Mouse (Mus musculus): Measurements from ENCODE around the gene Slc30a4. TPM values are rescaled to one million over a fixed set of nuclear protein-coding genes. Genes with fewer than 3 reads are reported as not detected.

Slc30a4 gene
- polyA plus RNA-seq, 1 experiment from 2014 or later = 6.9 TPM

- no peak for ATAC-seq (replicated peaks; ENCODE audit: low FRiP score)
- peaks cover 14% of the 10 kb centered on the region for H3K36me3 ChIP-seq
- peak overlapping the region; percentile 46 for H3K4me3 ChIP-seq (replicated peaks)
- peak overlapping the region; percentile 38; the same call in 1 of the 2 replicates for H3K9ac ChIP-seq
- peaks cover 26% of the 10 kb centered on the region for H3K27me3 ChIP-seq
- H3K27ac ChIP-seq = no peak overlapping the region
- WGBS = 37% methylated on average over 12 of the region's 12 CpGs
- peak overlapping the region; percentile 84 for H3K4me2 ChIP-seq
- peaks cover 5% of the 10 kb centered on the region for H3K4me1 ChIP-seq
- H3K9me3 ChIP-seq (replicated peaks) = no peaks in the 10 kb centered on the region
These were observed 64.4 kb downstream of the Slc30a4 start for GRCm38 (mm10) chr2:122638029-122638428.

DNA sequence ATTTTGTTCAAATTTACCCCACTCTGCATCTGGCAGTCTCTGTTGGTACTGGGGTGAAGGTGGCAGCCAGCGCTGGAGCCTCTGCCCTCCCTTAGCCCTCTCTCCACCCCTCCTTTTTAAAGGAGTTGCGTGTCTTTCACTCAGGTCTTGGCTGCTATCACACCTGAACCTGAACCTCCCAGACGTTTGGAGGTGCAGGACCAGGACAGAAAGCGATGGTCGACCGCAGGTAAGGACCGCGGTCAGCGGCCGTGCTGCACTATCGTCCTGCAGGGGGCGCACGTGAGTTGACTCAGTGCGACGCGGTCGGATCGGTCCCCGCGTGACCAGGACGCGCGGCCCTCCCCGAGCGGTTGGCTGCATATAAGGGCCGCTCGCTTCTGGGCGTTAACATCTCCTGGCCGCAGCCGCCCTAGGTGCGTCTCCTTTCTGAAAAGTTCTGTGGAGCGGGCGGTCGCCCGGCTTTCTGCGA lies 64.9 kb downstream of the Slc30a4 start:
- peak overlapping the region; percentile 46 for H3K4me3 ChIP-seq (replicated peaks)
- peak; percentile 86 for ATAC-seq (replicated peaks; ENCODE audit: low FRiP score)
- peaks cover 5% of the 10 kb centered on the region for H3K4me1 ChIP-seq
- under 1% methylated on average over 36 of the region's 36 CpGs for WGBS
- H3K27me3 ChIP-seq = peaks cover 26% of the 10 kb centered on the region
- H3K9ac ChIP-seq = peak overlapping the region; percentile 38; the same call in 1 of the 2 replicates
- H3K36me3 ChIP-seq = peaks cover 19% of the 10 kb centered on the region
- H3K4me2 ChIP-seq = peak overlapping the region; percentile 84
- no peak overlapping the region for H3K27ac ChIP-seq
- H3K9me3 ChIP-seq (replicated peaks) = no peaks in the 10 kb centered on the region

GRCm38 (mm10) chr2:122636686-122637085 lies 65.8 kb downstream of the Slc30a4 start, which contains the start of gene AA467197:
AA467197 (plus strand) TSS chr2:122636986.
- peaks cover 26% of the 10 kb centered on the region for H3K27me3 ChIP-seq
- 52% methylated on average over 3 of the region's 3 CpGs for WGBS
- peaks cover 22% of the 10 kb centered on the region for H3K36me3 ChIP-seq
- peaks cover 14% of the 10 kb centered on the region for H3K4me1 ChIP-seq
- peak within 1 kb of the TSS; percentile 46 for H3K4me3 ChIP-seq (replicated peaks)
- peak within 1 kb of the TSS; percentile 38; the same call in 1 of the 2 replicates for H3K9ac ChIP-seq
- H3K27ac ChIP-seq = no peak within 1 kb of the TSS
- H3K9me3 ChIP-seq (replicated peaks) = no peaks in the 10 kb centered on the region
- ATAC-seq (replicated peaks; ENCODE audit: low FRiP score) = no peak
- H3K4me2 ChIP-seq = peak within 1 kb of the TSS; percentile 84

MicroRNAs within 50 kb of the gene (microRNA counts, 519-probe panel; counts per million panel counts)
- 31.7 counts per million for microRNA mmu-miR-147

Small RNAs within 50 kb of the gene (microRNA-seq; reads per million reads assigned to microRNA genes)
- gene Mir147 = 5.9 reads per million, percentile 24 among the genes with 10 or more reads in this experiment

Other genes starting within 250 kb of the Slc30a4 start
- gene Gm14085, start 217.7 kb downstream of the Slc30a4 start, polyA plus RNA-seq (2015; fragmentation: Nextera tagmentation; extraction: Ambion mirVana) = 0.12 TPM in 2 replicates
- gene Gatm, start 91.4 kb downstream of the Slc30a4 start, polyA plus RNA-seq (2015; fragmentation: Nextera tagmentation; extraction: Ambion mirVana) = 44.2 and 49.6 TPM in 2 replicates
- 0.34 and 0.99 TPM in 2 replicates for gene AA467197, start 65.7 kb downstream of the Slc30a4 start, polyA plus RNA-seq (2015; fragmentation: Nextera tagmentation; extraction: Ambion mirVana)
- gene Bloc1s6, start 35.8 kb upstream of the Slc30a4 start, polyA plus RNA-seq (2015; fragmentation: Nextera tagmentation; extraction: Ambion mirVana) = 50.0 and 54.0 TPM in 2 replicates
- gene Sqor, start 62.6 kb upstream of the Slc30a4 start, polyA plus RNA-seq (2015; fragmentation: Nextera tagmentation; extraction: Ambion mirVana) = 13.0 and 14.9 TPM in 2 replicates